Mouse (Mus musculus) neural tube, embryonic 11.5 days (tissue): ENCODE measurements around the gene Nr4a1. TPM values are rescaled to one million over a fixed set of nuclear protein-coding genes. Genes with fewer than 3 reads are reported as not detected.
A peak's percentile ranks its signal among the peaks of the same experiment; 100 is the strongest.

Experiments
- ATAC-seq: fragments of 200-750 bp; cut with Nextera tagmentation; 2 replicates; pipeline ENCODE4 v1.8.0; 2017; ENCODE audit warnings: moderate number of reproducible peaks, mild to moderate bottlenecking, moderate TSS enrichment, moderate library complexity; ENCODE audit not compliant: insufficient read depth, low FRiP score, low TSS enrichment
- DNase-seq: peaks from one replicate; pipeline ENCODE4 v3.0.0-alpha.2; 2015; ENCODE audit warnings: low spot score
- H3K27ac ChIP-seq: fragments of 300-500 bp; sonication (generic); 2 replicates; pipeline ENCODE4 v1.5.1; 2014; ENCODE audit warnings: low read depth, mild to moderate bottlenecking, low read length
- H3K27me3 ChIP-seq: fragments of 300-500 bp; sonication (generic); 2 replicates; pipeline ENCODE4 v1.6.1; 2014; ENCODE audit warnings: mild to moderate bottlenecking, low read length, mixed read lengths; ENCODE audit not compliant: control insufficient read depth, insufficient read depth
- H3K36me3 ChIP-seq: fragments of 300-500 bp; sonication (generic); 2 replicates; pipeline ENCODE4 v1.6.1; 2014; ENCODE audit warnings: mild to moderate bottlenecking, low read length, moderate library complexity, mixed read lengths; ENCODE audit not compliant: control insufficient read depth, insufficient read depth
- H3K4me1 ChIP-seq: fragments of 300-500 bp; sonication (generic); 2 replicates; pipeline ENCODE4 v1.6.1; 2014; ENCODE audit warnings: low read length, mixed read lengths; ENCODE audit not compliant: control insufficient read depth, insufficient read depth
- H3K4me2 ChIP-seq: fragments of 300-500 bp; sonication (generic); 2 replicates; pipeline ENCODE4 v1.6.1; 2014; ENCODE audit warnings: low read depth, mild to moderate bottlenecking, moderate library complexity
- H3K4me3 ChIP-seq: fragments of 300-500 bp; sonication (generic); 2 replicates; pipeline ENCODE4 v1.5.1; 2014; ENCODE audit warnings: low read depth, low read length
- H3K9ac ChIP-seq: fragments of 300-500 bp; sonication (generic); 2 replicates; pipeline ENCODE4 v1.6.1; 2014; ENCODE audit warnings: mild to moderate bottlenecking, low read length
- H3K9me3 ChIP-seq: fragments of 300-500 bp; sonication (generic); 2 replicates; pipeline ENCODE4 v1.6.1; 2016; ENCODE audit warnings: low read length; ENCODE audit not compliant: control insufficient read depth
- WGBS: fragments of 180-500 bp; shearing (Covaris S2); extraction: QIAGEN DNeasy Blood & Tissue Kit; methylation state at CpG from one replicate; pipeline ENCODE4 v1.1.7; 2014; 5-methylcytosine and 5-hydroxymethylcytosine counted together
- polyA plus RNA-seq: library from polyadenylated mRNA; unstranded; fragments of >200 nt; fragmentation: Nextera tagmentation; extraction: Ambion mirVana; gene quantifications from 2 replicates; pipeline ENCODE4 v1.2.1, GENCODE M21; 2014

Gene Nr4a1
- 3.2 and 4.4 TPM in 2 replicates for polyA plus RNA-seq

- H3K36me3 ChIP-seq = no peaks in the 10 kb centered on the region
Observed at GRCm38 (mm10) chr15:101253886-101254795, at the start of gene Nr4a1. Nr4a1 (plus strand) TSS chr15:101254269.

GRCm38 (mm10) chr15:101204781-101205180, 49.3 kb upstream of the Nr4a1 start:
- H3K9ac ChIP-seq = no peak overlapping the region
- H3K4me2 ChIP-seq = no peak overlapping the region
- no peak overlapping the region for H3K4me3 ChIP-seq
- ATAC-seq = no peak
- no peak overlapping the region for H3K27ac ChIP-seq
- H3K27me3 ChIP-seq = no peaks in the 10 kb centered on the region
- DNase-seq = no peak
- H3K36me3 ChIP-seq = peaks cover 36% of the 10 kb centered on the region
- H3K9me3 ChIP-seq = no peaks in the 10 kb centered on the region
- no peaks in the 10 kb centered on the region for H3K4me1 ChIP-seq
- WGBS = 90% methylated on average over 7 of the region's 7 CpGs

More at GRCm38 (mm10) chr15:101253886-101254795, at the start of gene Nr4a1:
- H3K27me3 ChIP-seq = no peaks in the 10 kb centered on the region
- WGBS = 1% methylated on average over 77 of the region's 82 CpGs
- H3K4me3 ChIP-seq = peak within 1 kb of the TSS; percentile 64
- ATAC-seq = peak; percentile 63
- H3K27ac ChIP-seq = no peak within 1 kb of the TSS
- H3K4me1 ChIP-seq = 0 out of 2 replicates have a peak, but pooled peaks cover 4% of the 10 kb centered on the region
- H3K4me2 ChIP-seq = peak within 1 kb of the TSS; percentile 90
- peak within 1 kb of the TSS; percentile 79 for H3K9ac ChIP-seq
- H3K9me3 ChIP-seq = no peaks in the 10 kb centered on the region
- DNase-seq = peak; percentile 59

GRCm38 (mm10) chr15:101210228-101210627, 43.8 kb upstream of the Nr4a1 start:
- ATAC-seq = no peak
- H3K4me2 ChIP-seq = no peak overlapping the region
- H3K4me1 ChIP-seq = no peaks in the 10 kb centered on the region
- H3K9me3 ChIP-seq = no peaks in the 10 kb centered on the region
- no peak overlapping the region for H3K4me3 ChIP-seq
- H3K27ac ChIP-seq = no peak overlapping the region
- no peak overlapping the region for H3K9ac ChIP-seq
- 67% methylated on average over 6 of the region's 6 CpGs for WGBS
- H3K27me3 ChIP-seq = no peaks in the 10 kb centered on the region
- H3K36me3 ChIP-seq = peaks cover 15% of the 10 kb centered on the region
- DNase-seq = peak; percentile 70

- H3K36me3 ChIP-seq = peaks cover 15% of the 10 kb centered on the region
- H3K4me3 ChIP-seq = no peak overlapping the region
- H3K4me1 ChIP-seq = no peaks in the 10 kb centered on the region
- H3K9me3 ChIP-seq = no peaks in the 10 kb centered on the region
- whole genome bisulfite sequencing = 96% methylated on average over 14 of the region's 14 CpGs
- DNase-seq = no peak
- no peak overlapping the region for H3K27ac ChIP-seq
- no peaks in the 10 kb centered on the region for H3K27me3 ChIP-seq
- no peak for ATAC-seq
- no peak overlapping the region for H3K4me2 ChIP-seq
- H3K9ac ChIP-seq = no peak overlapping the region
Observed at GRCm38 (mm10) chr15:101210998-101211613, 43.0 kb upstream of the Nr4a1 start.

- WGBS = 89% methylated on average over 14 of the region's 14 CpGs
- Histone ChIP-seq H3K27me3 (no peaks in the 10 kb centered on the region), H3K36me3 (peaks cover 15% of the 10 kb centered on the region), H3K27ac (no peak overlapping the region), H3K4me1 (no peaks in the 10 kb centered on the region), H3K9me3 (no peaks in the 10 kb centered on the region), H3K9ac (no peak overlapping the region), H3K4me2 (no peak overlapping the region), H3K4me3 (no peak overlapping the region)
- DNase-seq (no peak), ATAC-seq (no peak)
Observed at GRCm38 (mm10) chr15:101212435-101212834, 41.6 kb upstream of the Nr4a1 start.

GRCm38 (mm10) chr15:101215136-101215535, 38.9 kb upstream of the Nr4a1 start:
- H3K4me2 ChIP-seq = no peak overlapping the region
- WGBS = 76% methylated on average over 2 of the region's 2 CpGs
- ATAC-seq = no peak

GRCm38 (mm10) chr15:101216036-101216435, 38.0 kb upstream of the Nr4a1 start:
- H3K4me3 ChIP-seq = no peak overlapping the region
- H3K9me3 ChIP-seq = no peaks in the 10 kb centered on the region
- H3K9ac ChIP-seq = no peak overlapping the region
- ATAC-seq = no peak
- no peaks in the 10 kb centered on the region for H3K27me3 ChIP-seq
- WGBS = 77% methylated on average over 4 of the region's 4 CpGs
- no peak overlapping the region for H3K27ac ChIP-seq
- no peaks in the 10 kb centered on the region; the same call in 1 of the 2 replicates for H3K4me1 ChIP-seq
- peaks cover 4% of the 10 kb centered on the region for H3K36me3 ChIP-seq
- DNase-seq = no peak
- H3K4me2 ChIP-seq = no peak overlapping the region

More at GRCm38 (mm10) chr15:101215136-101215535, 38.9 kb upstream of the Nr4a1 start:
- H3K9me3 ChIP-seq = no peaks in the 10 kb centered on the region
- no peaks in the 10 kb centered on the region for H3K4me1 ChIP-seq
- peaks cover 8% of the 10 kb centered on the region for H3K36me3 ChIP-seq
- H3K27ac ChIP-seq = no peak overlapping the region
- H3K27me3 ChIP-seq = no peaks in the 10 kb centered on the region
- H3K9ac ChIP-seq = no peak overlapping the region
- DNase-seq = no peak
- no peak overlapping the region for H3K4me3 ChIP-seq

- 5% methylated on average over 8 of the region's 8 CpGs for WGBS
- ATAC-seq (peak; percentile 58), DNase-seq (peak; percentile 76)
- Histone ChIP-seq H3K4me1 (peaks cover 22% of the 10 kb centered on the region), H3K9ac (no peak overlapping the region), H3K4me2 (peak overlapping the region; percentile 35; the same call in 1 of the 2 replicates), H3K4me3 (no peak overlapping the region), H3K9me3 (no peaks in the 10 kb centered on the region), H3K27me3 (no peaks in the 10 kb centered on the region), H3K36me3 (no peaks in the 10 kb centered on the region), H3K27ac (peak overlapping the region; percentile 58; the same call in 1 of the 2 replicates)
Observed at GRCm38 (mm10) chr15:101220905-101221297, 33.2 kb upstream of the Nr4a1 start.
